Mouse (Mus musculus) CH12.LX (cell line): Measurements from ENCODE around the gene Swt1. TPM values are rescaled to one million over a fixed set of nuclear protein-coding genes. Genes with fewer than 3 reads are reported as not detected.

ENCODE experiments used
- DNase-seq: peaks from one replicate; pipeline ENCODE4 v3.0.0-alpha.2; 2013; ENCODE audit errors: extremely low read depth
- H3K27ac ChIP-seq: 2 replicates; pipeline ENCODE4 v1.5.1; 2012; ENCODE audit warnings: low read depth, mild to moderate bottlenecking, control low read depth, moderate library complexity; ENCODE audit not compliant: insufficient read depth
- H3K27me3 ChIP-seq: replicated peaks from 2 replicates; pipeline ENCODE3; 2012; ENCODE audit warnings: inconsistent platforms
- H3K36me3 ChIP-seq, 2 experiments: replicated peaks in 1 of 2; 2 replicates each; pipeline versions ENCODE3 to v1.6.1; 2012; ENCODE audit warnings: inconsistent platforms in 1 of 2, low read length in 1 of 2, mild to moderate bottlenecking in 1 of 2, mixed read lengths in 1 of 2, moderate library complexity in 1 of 2; ENCODE audit not compliant: control insufficient read depth in 1 of 2, insufficient read depth in 1 of 2
- H3K4me1 ChIP-seq, 2 experiments: 2 replicates each; pipeline ENCODE4 v1.6.1; 2012; ENCODE audit warnings: inconsistent platforms in 1 of 2, moderate library complexity in 1 of 2; ENCODE audit not compliant: insufficient read depth in 2 of 2, control insufficient read depth in 1 of 2
- H3K4me2 ChIP-seq: 2 replicates; pipeline ENCODE4 v1.6.1; 2012; ENCODE audit warnings: low read depth, mild to moderate bottlenecking, control low read depth; ENCODE audit not compliant: poor library complexity, insufficient read depth, severe bottlenecking
- H3K4me3 ChIP-seq, 3 experiments: fragments of 150-350 bp in 1 of 3; sonication (generic) in 1 of 3; replicated peaks in 1 of 3; 2 replicates each; pipeline versions ENCODE3 to v1.5.1; 2011 to 2012; ENCODE audit warnings: low read depth in 2 of 3, low read length in 2 of 3, mild to moderate bottlenecking in 2 of 3, moderate library complexity in 2 of 3, control low read depth in 1 of 3, improper control_type of control experiment in 1 of 3, inconsistent platforms in 1 of 3, mixed read lengths in 1 of 3; ENCODE audit not compliant: poor library complexity in 1 of 3
- H3K79me2 ChIP-seq: replicated peaks from 2 replicates; pipeline ENCODE4 v1.6.1; 2012; ENCODE audit warnings: mild to moderate bottlenecking, moderate library complexity; ENCODE audit not compliant: control insufficient read depth, poor library complexity, insufficient read depth, severe bottlenecking; ENCODE audit errors: extremely low read depth
- H3K9ac ChIP-seq: 2 replicates; pipeline ENCODE4 v1.6.1; 2012; ENCODE audit warnings: low read depth, mild to moderate bottlenecking, control low read depth, moderate library complexity; ENCODE audit not compliant: insufficient read depth
- H3K9me3 ChIP-seq: replicated peaks from 2 replicates; pipeline ENCODE3; 2012; ENCODE audit warnings: low read length, inconsistent platforms, mixed read lengths
- BHLHE40 ChIP-seq: IDR thresholded peaks from 2 replicates; pipeline ENCODE4 v1.6.1; 2011; ENCODE audit warnings: mild to moderate bottlenecking, low read depth, low read length, improper control_type of control experiment
- CHD1 ChIP-seq: IDR thresholded peaks from 2 replicates; pipeline ENCODE4 v1.6.1; 2012; ENCODE audit warnings: low read depth, low read length, improper control_type of control experiment, inconsistent platforms
- CTCF ChIP-seq, 2 experiments: IDR thresholded peaks in 1 of 2; conservative IDR thresholded peaks in 1 of 2; 2 replicates each; pipeline ENCODE4 v1.5.1; 2011 to 2012; ENCODE audit warnings: low read depth in 2 of 2, low read length in 2 of 2, improper control_type of control experiment in 1 of 2, inconsistent platforms in 1 of 2, mild to moderate bottlenecking in 1 of 2, moderate library complexity in 1 of 2
- ELF1 ChIP-seq: IDR thresholded peaks from 2 replicates; pipeline ENCODE4 v1.6.1; 2014; ENCODE audit warnings: low read depth, mild to moderate bottlenecking, inconsistent platforms, low read length, improper control_type of control experiment
- EP300 ChIP-seq: IDR thresholded peaks from 2 replicates; pipeline ENCODE4 v1.6.1; 2011; ENCODE audit warnings: low read length, improper control_type of control experiment
- GABPA ChIP-seq: IDR thresholded peaks from 2 replicates; pipeline ENCODE4 v1.6.1; 2012; ENCODE audit warnings: low read depth, low read length, improper control_type of control experiment, inconsistent platforms; ENCODE audit not compliant: insufficient replicate concordance
- HCFC1 ChIP-seq: IDR thresholded peaks from 2 replicates; pipeline ENCODE4 v1.6.1; 2012; ENCODE audit warnings: low read depth, mild to moderate bottlenecking, inconsistent platforms, low read length, improper control_type of control experiment
- IRF4 ChIP-seq: IDR thresholded peaks from 2 replicates; pipeline ENCODE4 v1.6.1; 2014; ENCODE audit warnings: low read depth, mild to moderate bottlenecking, inconsistent platforms, low read length, improper control_type of control experiment
- MAFK ChIP-seq: IDR thresholded peaks from 2 replicates; pipeline ENCODE4 v1.6.1; 2011; ENCODE audit warnings: low read length, improper control_type of control experiment; ENCODE audit not compliant: insufficient replicate concordance
- MAZ ChIP-seq: IDR thresholded peaks from 2 replicates; pipeline ENCODE4 v1.6.1; 2012; ENCODE audit warnings: low read depth, mild to moderate bottlenecking, inconsistent platforms, low read length, improper control_type of control experiment, moderate library complexity
- MEF2A ChIP-seq: IDR thresholded peaks from 2 replicates; pipeline ENCODE4 v1.6.1; 2014; ENCODE audit warnings: low read depth, mild to moderate bottlenecking, inconsistent platforms, low read length, improper control_type of control experiment, borderline replicate concordance
- MXI1 ChIP-seq: IDR thresholded peaks from 2 replicates; pipeline ENCODE4 v1.6.1; 2011; ENCODE audit warnings: mild to moderate bottlenecking, low read depth, low read length, improper control_type of control experiment
- MYC ChIP-seq: IDR thresholded peaks from 2 replicates; pipeline ENCODE4 v1.6.1; 2011; ENCODE audit warnings: low read depth, mild to moderate bottlenecking, improper control_type of control experiment, low read length
- NELFE ChIP-seq: IDR thresholded peaks from 2 replicates; pipeline ENCODE4 v1.6.1; 2011; ENCODE audit warnings: low read depth, low read length, improper control_type of control experiment
- POLR2AphosphoS2 ChIP-seq: IDR thresholded peaks from 2 replicates; pipeline ENCODE4 v1.6.1; 2011; ENCODE audit warnings: low read depth, low read length, improper control_type of control experiment
- RAD21 ChIP-seq: IDR thresholded peaks from 2 replicates; pipeline ENCODE4 v1.6.1; 2011; ENCODE audit warnings: low read depth, mild to moderate bottlenecking, low read length, improper control_type of control experiment, moderate library complexity
- SMC3 ChIP-seq: IDR thresholded peaks from 2 replicates; pipeline ENCODE4 v1.6.1; 2011; ENCODE audit warnings: low read depth, low read length, improper control_type of control experiment
- UBTF ChIP-seq: IDR thresholded peaks from 2 replicates; pipeline ENCODE4 v1.6.1; 2012; ENCODE audit warnings: low read depth, mild to moderate bottlenecking, inconsistent platforms, low read length, improper control_type of control experiment, moderate library complexity
- ZKSCAN1 ChIP-seq: IDR thresholded peaks from 2 replicates; pipeline ENCODE4 v1.6.1; 2012; ENCODE audit warnings: low read depth, inconsistent platforms, low read length, improper control_type of control experiment, borderline replicate concordance
- dilution Hi-C: fragments of 300-500 bp; cut with MboI; formaldehyde crosslinking; loops from 2 replicates; pipeline ENCODE4 v1.14.3; 2020; ENCODE audit warnings: low sequenced_read_pairs; ENCODE audit not compliant: extremely low pct_unique_long_range_greater_than_20kb, extremely low pct_ligation_motif_present
- in situ Hi-C: fragments of 300-500 bp; cut with MboI; formaldehyde crosslinking; loops from 3 replicates; pipeline ENCODE4 v1.14.3; 2019; ENCODE audit warnings: low sequenced_read_pairs, low pct_ligation_motif_present, low pct_unique_long_range_greater_than_20kb, mixed read lengths
- polyA plus RNA-seq: library from polyadenylated mRNA; unstranded; fragments of >175 nt; gene quantifications from 2 replicates; pipeline ENCODE4 v1.2.1, GENCODE M21; 2012; ENCODE audit warnings: low read depth; ENCODE audit not compliant: insufficient read length
- total RNA-seq, 2 experiments: library from RNA; depleted of rRNA; stranded (reverse); fragments of 300-350 nt in 1 of 2; fragments of >200 nt in 1 of 2; gene quantifications; 2 replicates each; pipeline ENCODE4 v1.2.3; 2012 to 2014

Gene Swt1
- total and polyA plus RNA-seq, 3 experiments, result 8.0 to 19.6 (median 14.8) TPM

GRCm38 (mm10) chr1:151328341-151329097 lies 99.7 kb downstream of the Swt1 start:
- DNase-seq, result no peak
- Histone ChIP-seq H3K4me3 (no peak overlapping the region), H3K27me3 (no peaks in the 10 kb centered on the region), H3K4me1 (peaks cover 0 to 17% of the 10 kb centered on the region in 2 experiments; a peak in 1 of 4 replicates), H3K4me2 (no peak overlapping the region), H3K36me3 (no peaks in the 10 kb centered on the region), H3K9ac (no peak overlapping the region), H3K79me2 (no peaks in the 10 kb centered on the region), H3K9me3 (no peaks in the 10 kb centered on the region), H3K27ac (no peak overlapping the region)
- in situ Hi-C loops, result no loop called here
- dilution Hi-C loops, result no loop called here
- TF ChIP-seq ZKSCAN1 (no peak), CHD1 (no peak), SMC3 (no peak), NELFE (no peak), HCFC1 (no peak)

- no peak overlapping the region for H3K4me3 ChIP-seq
- no peak overlapping the region for H3K9ac ChIP-seq
- no peak overlapping the region for H3K4me2 ChIP-seq
- no peaks in the 10 kb centered on the region for H3K9me3 ChIP-seq
- H3K27ac ChIP-seq, result no peak overlapping the region
- no peaks in the 10 kb centered on the region for H3K79me2 ChIP-seq
- H3K27me3 ChIP-seq, result no peaks in the 10 kb centered on the region
- no peak for TF ChIP-seq BHLHE40
- no peak for TF ChIP-seq POLR2AphosphoS2
- TF ChIP-seq, all 38 proteins: peak for 0
- dilution Hi-C loops, result no loop called here
- no peak for DNase-seq
- H3K36me3 ChIP-seq, result no peaks in the 10 kb centered on the region
- H3K4me1 ChIP-seq, result peaks cover 0 to 14% of the 10 kb centered on the region in 2 experiments; a peak in 1 of 4 replicates
- in situ Hi-C loops, result no loop called here
Measured at GRCm38 (mm10) chr1:151325328-151325727, 102.9 kb downstream of the Swt1 start.

- no peaks in the 10 kb centered on the region for H3K9me3 ChIP-seq
- no peaks in the 10 kb centered on the region for H3K27me3 ChIP-seq
- H3K4me2 ChIP-seq, result no peak overlapping the region
- H3K4me1 ChIP-seq, result peaks cover 0 to 9% of the 10 kb centered on the region in 2 experiments; a peak in 1 of 4 replicates
- H3K27ac ChIP-seq, result no peak overlapping the region
- no peak overlapping the region for H3K4me3 ChIP-seq
- no peak for DNase-seq
- in situ Hi-C loops (no loop called here), dilution Hi-C loops (no loop called here)
- TF ChIP-seq RAD21 (no peak), HCFC1 (no peak), CTCF (conservative IDR thresholded peaks at IDR 0.05 in 1 of 2, IDR thresholded peaks at IDR 0.05 in 1 of 2; ENCODE audit: low read depth in 2 of 2, low read length in 2 of 2) (no peak), UBTF (no peak), MAZ (no peak), MXI1 (no peak), MEF2A (no peak), MYC (no peak), ELF1 (no peak), IRF4 (no peak), EP300 (no peak), GABPA (no peak), MAFK (no peak), BHLHE40 (no peak)
- no peaks in the 10 kb centered on the region for H3K36me3 ChIP-seq
- H3K9ac ChIP-seq, result no peak overlapping the region
- no peaks in the 10 kb centered on the region for H3K79me2 ChIP-seq
Measured at GRCm38 (mm10) chr1:151320408-151320807, 107.8 kb downstream of the Swt1 start.
